Comparison of ENCODE assay signal across 19 mouse cellular contexts in genomic region chr11:117336081-117336788, GRCm38 (mm10).
A peak's percentile ranks its signal among the peaks of the same experiment; 100 is the strongest.
DNase-seq lines count a peak whose midpoint lies in the region; ATAC-seq and TF ChIP-seq lines count a peak whose summit lies in the region.
"Had no signal": no experiment of that assay in that cellular context is flagged by ENCODE, and none has a peak within 500 bp of the region (broad histone marks: within the 10 kb centered on the region; RNA-seq: fewer than 3 reads in every experiment).

No protein-coding gene starts in this region.

- H3K4me3 ChIP-seq in kidney, adult 2 months (ENCODE audit: insufficient read depth, low read depth, low read length): no peak overlapping the region
- H3K4me3 ChIP-seq in intestine, embryonic 15.5 days (replicated peaks): no peak overlapping the region
- H3K4me3 ChIP-seq in liver, embryonic 12.5 days: no peak overlapping the region
- H3K4me3 ChIP-seq: heart, adult 2 months; myocyte had no signal

- no peak for TF ChIP-seq CTCF in kidney, adult 2 months (conservative IDR thresholded peaks at IDR 0.05; ENCODE audit: insufficient read depth, insufficient read length, low read depth, low read length)

- no peaks in the 10 kb centered on the region for H3K36me3 ChIP-seq in kidney, adult 2 months (ENCODE audit: control insufficient read depth, insufficient read depth, low read length)
- H3K36me3 ChIP-seq in intestine, embryonic 15.5 days: no peaks in the 10 kb centered on the region; the same call in 1 of the 2 replicates
- H3K36me3 ChIP-seq in liver, embryonic 12.5 days: peaks cover 8% of the 10 kb centered on the region; the same call in 1 of the 2 replicates

- DNase-seq in kidney, adult 2 months: no peak
- no peak for DNase-seq in kidney, adult 11 months
- no peak for DNase-seq in lung, postnatal 4 days
- no peak for DNase-seq in lung, postnatal 25 days (ENCODE audit: low spot score)
- no peak for DNase-seq in spleen, postnatal 10 days (ENCODE audit: low spot score in 2 of 2)
- DNase-seq: cerebellum, adult 9-10 months; gastrocnemius, postnatal 25 days; heart, adult 2 months; kidney, adult 9 months; kidney, postnatal 25 days; lung, embryonic 14.5 days; midbrain, embryonic 14.5 days; spleen, adult 18-20 months had no signal

- WGBS in kidney, adult 2 months: 62% methylated on average over 7 of the region's 7 CpGs
- 65% methylated on average over 7 of the region's 7 CpGs for WGBS in intestine, embryonic 15.5 days
- WGBS in liver, embryonic 12.5 days (ENCODE audit: insufficient replicate concordance): 43% methylated on average over 7 of the region's 7 CpGs

- 0 out of 2 replicates have a peak overlapping the region, but pooled peaks have one; percentile 0 for H3K27ac ChIP-seq in kidney, adult 2 months (ENCODE audit: insufficient read depth, low read depth, low read length)
- H3K27ac ChIP-seq in intestine, embryonic 15.5 days: 0 out of 2 replicates have a peak overlapping the region, but pooled peaks have one; percentile 36
- peak overlapping the region; percentile 80 for H3K27ac ChIP-seq in liver, embryonic 12.5 days
- H3K27ac ChIP-seq: heart, adult 2 months; hindbrain, postnatal 0 days had no signal

- peak overlapping the region; percentile 88 for H3K4me2 ChIP-seq in intestine, embryonic 15.5 days (replicated peaks)
- H3K4me2 ChIP-seq in liver, embryonic 12.5 days: peak overlapping the region; percentile 25; the same call in 1 of the 2 replicates
- H3K4me2 ChIP-seq: lung, embryonic 14.5 days had no signal

- H3K27me3 ChIP-seq in kidney, adult 2 months (replicated peaks; ENCODE audit: control insufficient read depth, insufficient read depth, low read length): no peaks in the 10 kb centered on the region
- no peaks in the 10 kb centered on the region for H3K27me3 ChIP-seq in intestine, embryonic 15.5 days (replicated peaks)
- no peaks in the 10 kb centered on the region; the same call in 1 of the 2 replicates for H3K27me3 ChIP-seq in liver, embryonic 12.5 days (replicated peaks)
- H3K27me3 ChIP-seq: Patski had no signal

- H3K9me3 ChIP-seq in intestine, embryonic 15.5 days: no peaks in the 10 kb centered on the region
- no peaks in the 10 kb centered on the region for H3K9me3 ChIP-seq in liver, embryonic 12.5 days (replicated peaks)

- H3K9ac ChIP-seq in intestine, embryonic 15.5 days: no peak overlapping the region
- H3K9ac ChIP-seq in liver, embryonic 12.5 days: no peak overlapping the region
- H3K9ac ChIP-seq: lung, embryonic 14.5 days had no signal

- no peak for ATAC-seq in intestine, embryonic 15.5 days
- ATAC-seq in liver, embryonic 12.5 days: 0 out of 2 replicates have a peak, but pooled peaks have one; percentile 12
- ATAC-seq: forebrain, embryonic 14.5 days; hindbrain, postnatal 0 days; Patski had no signal

- no peak for TF ChIP-seq POLR2A in kidney, adult 2 months (IDR thresholded peaks at IDR 0.05; ENCODE audit: low read depth, low read length)

- peaks cover 27% of the 10 kb centered on the region for H3K4me1 ChIP-seq in kidney, adult 2 months (ENCODE audit: control insufficient read depth, insufficient read depth, low read length)
- peaks cover 89% of the 10 kb centered on the region for H3K4me1 ChIP-seq in intestine, embryonic 15.5 days (replicated peaks)
- peaks cover 97% of the 10 kb centered on the region for H3K4me1 ChIP-seq in liver, embryonic 12.5 days

Comparison
In these comparisons a context has a peak if more than half of its experiments do, and no peak if none do; other contexts are left out.
1. H3K27ac ChIP-seq: peak in every context shown above with its lines; median percentile 80 in liver, embryonic 12.5 days; 36 in intestine, embryonic 15.5 days; 0 in kidney, adult 2 months.